Mouse (Mus musculus) stomach, embryonic 14.5 days (tissue): ENCODE measurements around the gene Ldlrap1. TPM values are rescaled to one million over a fixed set of nuclear protein-coding genes. Genes with fewer than 3 reads are reported as not detected.

Experiments
- polyA plus RNA-seq: library from polyadenylated mRNA; unstranded; fragments of >200 nt; fragmentation: Nextera tagmentation; extraction: Ambion mirVana; gene quantifications from 2 replicates; pipeline ENCODE4 v1.2.1, GENCODE M21; 2014

Gene Ldlrap1
- polyA plus RNA-seq, 1 experiment from 2014 or later = 18.9 TPM

Other genes starting within 250 kb of the Ldlrap1 start
- 111 and 119 TPM in 2 replicates for gene Mtfr1l, start 232.6 kb downstream of the Ldlrap1 start, polyA plus RNA-seq
- 17.4 and 21.6 TPM in 2 replicates for gene Selenon, start 215.9 kb downstream of the Ldlrap1 start, polyA plus RNA-seq
- 1.7 and 2.5 TPM in 2 replicates for gene Man1c1, start 63.7 kb downstream of the Ldlrap1 start, polyA plus RNA-seq
- gene Maco1, start 85.3 kb upstream of the Ldlrap1 start, polyA plus RNA-seq = 46.1 and 48.4 TPM in 2 replicates
- 1.2 and 1.6 TPM in 2 replicates for gene Rhd, start 96.5 kb upstream of the Ldlrap1 start, polyA plus RNA-seq
- gene Tmem50a, start 147.0 kb upstream of the Ldlrap1 start, polyA plus RNA-seq = 180 and 186 TPM in 2 replicates
- 506 and 565 TPM in 2 replicates for gene Rsrp1, start 155.6 kb upstream of the Ldlrap1 start, polyA plus RNA-seq
- gene Syf2, start 162.9 kb upstream of the Ldlrap1 start, polyA plus RNA-seq = 67.7 and 71.7 TPM in 2 replicates